15 mouse cellular contexts compared by ENCODE assay signal in genomic region chr11:60978658-60979057, GRCm38 (mm10).
"Had no signal": no experiment of that assay in that cellular context is flagged by ENCODE, and none has a peak within 500 bp of the region (broad histone marks: within the 10 kb centered on the region; RNA-seq: fewer than 3 reads in every experiment).

No protein-coding gene starts in this region.

- H3K36me3 ChIP-seq: neural tube, embryonic 13.5 days; neural tube, embryonic 15.5 days; stomach, embryonic 15.5 days had no signal

- DNase-seq: retina, postnatal 1 day; right cerebral cortex, adult 18-20 months; right cerebral cortex, postnatal 14 days; right cerebral cortex, postnatal 25 days; right cerebral cortex, postnatal 4 days; spleen, adult 18-20 months; thymus, adult 18-20 months; thymus, adult 2 months; thymus, postnatal 14 days; thymus, postnatal 25 days; thymus, postnatal 36 days; thymus, postnatal 4 days had no signal

- H3K4me2 ChIP-seq: neural tube, embryonic 13.5 days; neural tube, embryonic 15.5 days; stomach, embryonic 15.5 days had no signal

- H3K4me3 ChIP-seq: neural tube, embryonic 13.5 days; neural tube, embryonic 15.5 days; stomach, embryonic 15.5 days had no signal

- H3K27me3 ChIP-seq: neural tube, embryonic 13.5 days; neural tube, embryonic 15.5 days; stomach, embryonic 15.5 days had no signal
